Mouse (Mus musculus): Measurements from ENCODE around the gene Sqor. TPM values are rescaled to one million over a fixed set of nuclear protein-coding genes. Genes with fewer than 3 reads are reported as not detected.

Gene Sqor
- polyA plus RNA-seq, 1 experiment from 2014 or later = 33.0 TPM

GRCm38 (mm10) chr2:122826302-122826701, 61.3 kb downstream of the Sqor start:
- peak; percentile 16 for DNase-seq (ENCODE audit: low spot score)
- 0 out of 2 replicates have a peak, but pooled peaks have one; percentile 22 for TF ChIP-seq CTCF (IDR thresholded peaks at IDR 0.05; ENCODE audit: low read depth)
- 62% methylated on average over 3 of the region's 3 CpGs for WGBS

GRCm38 (mm10) chr2:122854636-122855035, 89.6 kb downstream of the Sqor start:
- no peaks in the 10 kb centered on the region for H3K27me3 ChIP-seq (ENCODE audit: insufficient read depth, low read length)
- WGBS = 77% methylated on average over 4 of the region's 4 CpGs
- H3K9me3 ChIP-seq (replicated peaks; ENCODE audit: low read length) = no peaks in the 10 kb centered on the region
- no peak overlapping the region for H3K27ac ChIP-seq
- no peaks in the 10 kb centered on the region for H3K36me3 ChIP-seq (ENCODE audit: insufficient read depth, low read length)
- ATAC-seq (replicated peaks; ENCODE audit: low FRiP score, low read depth) = no peak
- no peak overlapping the region for H3K4me3 ChIP-seq (replicated peaks; ENCODE audit: low read depth, low read length)
- DNase-seq (ENCODE audit: low spot score) = no peak
- no peak for TF ChIP-seq CTCF (IDR thresholded peaks at IDR 0.05; ENCODE audit: low read depth)
- H3K4me1 ChIP-seq (replicated peaks; ENCODE audit: insufficient read depth, low read length) = no peaks in the 10 kb centered on the region
- H3K9ac ChIP-seq (ENCODE audit: low read depth, low read length) = no peak overlapping the region
- H3K4me2 ChIP-seq (ENCODE audit: low read length) = no peak overlapping the region

More at GRCm38 (mm10) chr2:122826302-122826701, 61.3 kb downstream of the Sqor start:
- no peaks in the 10 kb centered on the region for H3K27me3 ChIP-seq (ENCODE audit: insufficient read depth, low read length)
- no peaks in the 10 kb centered on the region for H3K36me3 ChIP-seq (ENCODE audit: insufficient read depth, low read length)
- no peak overlapping the region for H3K9ac ChIP-seq (ENCODE audit: low read depth, low read length)
- H3K4me1 ChIP-seq (replicated peaks; ENCODE audit: insufficient read depth, low read length) = no peaks in the 10 kb centered on the region
- H3K9me3 ChIP-seq (replicated peaks; ENCODE audit: low read length) = no peaks in the 10 kb centered on the region
- H3K27ac ChIP-seq = no peak overlapping the region
- ATAC-seq (replicated peaks; ENCODE audit: low FRiP score, low read depth) = no peak
- no peak overlapping the region for H3K4me3 ChIP-seq (replicated peaks; ENCODE audit: low read depth, low read length)
- H3K4me2 ChIP-seq (ENCODE audit: low read length) = no peak overlapping the region

DNA sequence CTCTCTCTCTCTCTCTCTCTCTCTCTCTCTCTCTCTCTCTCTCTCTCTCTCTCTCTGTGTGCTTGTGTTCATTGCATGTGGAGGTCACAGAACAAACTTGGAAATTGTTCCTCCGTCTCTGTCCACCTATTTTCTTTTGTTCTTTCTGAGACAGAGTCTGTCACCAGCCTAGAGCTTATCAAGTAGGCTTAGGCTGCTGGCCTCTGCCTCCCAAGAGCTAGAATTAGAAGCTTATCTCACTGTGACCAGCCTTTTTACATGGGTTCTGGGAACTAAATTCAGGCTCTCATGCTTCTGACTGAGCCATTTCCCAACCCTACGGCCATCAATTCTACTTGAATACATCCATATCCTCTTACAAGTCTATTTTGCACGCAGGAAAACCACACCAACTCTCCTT, 90.3 kb downstream of the Sqor start:
- DNase-seq (ENCODE audit: low spot score) = no peak
- no peaks in the 10 kb centered on the region for H3K4me1 ChIP-seq (replicated peaks; ENCODE audit: insufficient read depth, low read length)
- no peak overlapping the region for H3K4me3 ChIP-seq (replicated peaks; ENCODE audit: low read depth, low read length)
- no peak for TF ChIP-seq CTCF (IDR thresholded peaks at IDR 0.05; ENCODE audit: low read depth)
- ATAC-seq (replicated peaks; ENCODE audit: low FRiP score, low read depth) = no peak
- no peaks in the 10 kb centered on the region for H3K36me3 ChIP-seq (ENCODE audit: insufficient read depth, low read length)
- no peak overlapping the region for H3K27ac ChIP-seq
- H3K4me2 ChIP-seq (ENCODE audit: low read length) = no peak overlapping the region
- no peaks in the 10 kb centered on the region for H3K9me3 ChIP-seq (replicated peaks; ENCODE audit: low read length)
- 76% methylated on average over 3 of the region's 3 CpGs for WGBS
- H3K9ac ChIP-seq (ENCODE audit: low read depth, low read length) = no peak overlapping the region
- H3K27me3 ChIP-seq (ENCODE audit: insufficient read depth, low read length) = no peaks in the 10 kb centered on the region

Other genes with a start within 250 kb of the Sqor start
- gene Gatm, start 153.9 kb upstream of the Sqor start, polyA plus RNA-seq (2015; fragmentation: Nextera tagmentation; extraction: Ambion mirVana) = 270 and 317 TPM in 2 replicates
- gene AA467197, start 128.3 kb upstream of the Sqor start, polyA plus RNA-seq (2015; fragmentation: Nextera tagmentation; extraction: Ambion mirVana) = 0.26 and 0.34 TPM in 2 replicates
- gene Slc30a4, start 62.6 kb upstream of the Sqor start, polyA plus RNA-seq (2015; fragmentation: Nextera tagmentation; extraction: Ambion mirVana) = 6.9 and 7.9 TPM in 2 replicates
- gene Bloc1s6, start 26.7 kb upstream of the Sqor start, polyA plus RNA-seq (2015; fragmentation: Nextera tagmentation; extraction: Ambion mirVana) = 43.6 and 50.0 TPM in 2 replicates

All from kidney, postnatal 0 days (tissue).